Mouse (Mus musculus) liver, embryonic 16.5 days (tissue): Measurements from ENCODE around the gene Rsph10b. TPM values are rescaled to one million over a fixed set of nuclear protein-coding genes. Genes with fewer than 3 reads are reported as not detected.

ENCODE experiments used
- ATAC-seq: fragments of 200-750 bp; cut with Nextera tagmentation; 2 replicates; pipeline ENCODE4 v1.8.0; 2017; ENCODE audit warnings: low read depth, mild to moderate bottlenecking, moderate number of reproducible peaks, moderate library complexity
- H3K27ac ChIP-seq: fragments of 300-500 bp; sonication (generic); 2 replicates; pipeline ENCODE4 v1.5.1; 2014; ENCODE audit warnings: mild to moderate bottlenecking, low read length
- H3K27me3 ChIP-seq: fragments of 300-500 bp; sonication (generic); 2 replicates; pipeline ENCODE4 v1.6.1; 2014; ENCODE audit warnings: low read depth, low read length, mixed read lengths; ENCODE audit not compliant: control insufficient read depth, insufficient read depth
- H3K36me3 ChIP-seq: fragments of 300-500 bp; sonication (generic); 2 replicates; pipeline ENCODE4 v1.6.1; 2014; ENCODE audit warnings: mild to moderate bottlenecking; ENCODE audit not compliant: control insufficient read depth, insufficient read depth
- H3K4me1 ChIP-seq: fragments of 300-500 bp; sonication (generic); 2 replicates; pipeline ENCODE4 v1.6.1; 2014; ENCODE audit warnings: low read depth, low read length, mixed read lengths; ENCODE audit not compliant: control insufficient read depth
- H3K4me2 ChIP-seq: fragments of 300-500 bp; sonication (generic); 2 replicates; pipeline ENCODE4 v1.6.1; 2014; ENCODE audit warnings: low read depth, low read length, mixed read lengths
- H3K4me3 ChIP-seq: fragments of 300-500 bp; sonication (generic); 2 replicates; pipeline ENCODE4 v1.5.1; 2014; ENCODE audit warnings: low read depth, mild to moderate bottlenecking, low read length
- H3K9ac ChIP-seq: fragments of 300-500 bp; sonication (generic); 2 replicates; pipeline ENCODE4 v1.6.1; 2014; ENCODE audit warnings: low read depth, low read length
- H3K9me3 ChIP-seq: fragments of 300-500 bp; sonication (generic); replicated peaks from 2 replicates; pipeline ENCODE4 v1.6.1; 2016; ENCODE audit warnings: low read length; ENCODE audit not compliant: control insufficient read depth
- WGBS: fragments of 180-500 bp; shearing (Covaris S2); extraction: QIAGEN DNeasy Blood & Tissue Kit; methylation state at CpG from one replicate; pipeline ENCODE4 v1.1.7; 2014; ENCODE audit not compliant: insufficient replicate concordance; 5-methylcytosine and 5-hydroxymethylcytosine counted together
- polyA plus RNA-seq: library from polyadenylated mRNA; unstranded; fragments of >200 nt; fragmentation: Nextera tagmentation; extraction: Ambion mirVana; gene quantifications from 2 replicates; pipeline ENCODE4 v1.2.1, GENCODE M21; 2015

The Rsph10b gene
- polyA plus RNA-seq, 1 experiment from 2014 or later, result 0.77 TPM

- Histone ChIP-seq H3K27ac (no peak overlapping the region), H3K36me3 (peaks cover 28% of the 10 kb centered on the region), H3K4me3 (no peak overlapping the region), H3K9ac (no peak overlapping the region), H3K4me2 (no peak overlapping the region), H3K9me3 (no peaks in the 10 kb centered on the region), H3K4me1 (peaks cover under 1% of the 10 kb centered on the region; the same call in 1 of the 2 replicates), H3K27me3 (no peaks in the 10 kb centered on the region)
- ATAC-seq, result no peak
- 87% methylated on average over 12 of the region's 12 CpGs for WGBS
Measured at GRCm38 (mm10) chr5:143930656-143931055, 2.2 kb upstream of the Rsph10b start.

GRCm38 (mm10) chr5:143931863-143932580, 813 bp upstream of the Rsph10b start:
- WGBS, result 74% methylated on average over 6 of the region's 6 CpGs
- Histone ChIP-seq H3K4me3 (no peak overlapping the region), H3K4me1 (peaks cover under 1% of the 10 kb centered on the region; the same call in 1 of the 2 replicates), H3K9ac (no peak overlapping the region), H3K36me3 (peaks cover 26% of the 10 kb centered on the region), H3K27ac (no peak overlapping the region), H3K27me3 (no peaks in the 10 kb centered on the region), H3K9me3 (no peaks in the 10 kb centered on the region), H3K4me2 (no peak overlapping the region)
- ATAC-seq, result no peak

- WGBS, result 85% methylated on average over 11 of the region's 11 CpGs
- Histone ChIP-seq H3K27me3 (no peaks in the 10 kb centered on the region), H3K36me3 (peaks cover 21% of the 10 kb centered on the region), H3K9me3 (no peaks in the 10 kb centered on the region), H3K27ac (no peak overlapping the region), H3K9ac (no peak overlapping the region), H3K4me3 (no peak overlapping the region), H3K4me1 (peaks cover 2% of the 10 kb centered on the region; the same call in 1 of the 2 replicates), H3K4me2 (no peak overlapping the region)
- no peak for ATAC-seq
Measured at GRCm38 (mm10) chr5:143933414-143933813, 579 bp downstream of the Rsph10b start.

GRCm38 (mm10) chr5:143933875-143934274, 1.0 kb downstream of the Rsph10b start:
- Histone ChIP-seq H3K27ac (no peak overlapping the region), H3K9ac (no peak overlapping the region), H3K27me3 (no peaks in the 10 kb centered on the region), H3K4me1 (peaks cover 2% of the 10 kb centered on the region; the same call in 1 of the 2 replicates), H3K4me3 (no peak overlapping the region), H3K4me2 (no peak overlapping the region), H3K36me3 (peaks cover 18% of the 10 kb centered on the region), H3K9me3 (no peaks in the 10 kb centered on the region)
- no peak for ATAC-seq
- WGBS, result 78% methylated on average over 1 of the region's 1 CpGs

- no peak overlapping the region for H3K9ac ChIP-seq
- H3K4me1 ChIP-seq, result peaks cover 2% of the 10 kb centered on the region; the same call in 1 of the 2 replicates
- no peaks in the 10 kb centered on the region for H3K27me3 ChIP-seq
- no peak overlapping the region for H3K27ac ChIP-seq
- peaks cover 2% of the 10 kb centered on the region; the same call in 1 of the 2 replicates for H3K36me3 ChIP-seq
- ATAC-seq, result no peak
- no peak overlapping the region for H3K4me3 ChIP-seq
- no peak overlapping the region for H3K4me2 ChIP-seq
- H3K9me3 ChIP-seq, result no peaks in the 10 kb centered on the region
- WGBS, result 82% methylated on average over 9 of the region's 9 CpGs
Measured at GRCm38 (mm10) chr5:143936156-143936555, 3.3 kb downstream of the Rsph10b start.

GRCm38 (mm10) chr5:143941588-143941987, 8.8 kb downstream of the Rsph10b start:
- Histone ChIP-seq H3K9ac (no peak overlapping the region), H3K9me3 (no peaks in the 10 kb centered on the region), H3K4me1 (peaks cover 2% of the 10 kb centered on the region; the same call in 1 of the 2 replicates), H3K27ac (no peak overlapping the region), H3K4me2 (no peak overlapping the region), H3K36me3 (no peaks in the 10 kb centered on the region), H3K4me3 (no peak overlapping the region), H3K27me3 (no peaks in the 10 kb centered on the region)
- WGBS, result 19% methylated on average over 10 of the region's 10 CpGs
- no peak for ATAC-seq

GRCm38 (mm10) chr5:143943231-143944125, 10.6 kb downstream of the Rsph10b start:
- Histone ChIP-seq H3K4me3 (no peak overlapping the region), H3K36me3 (no peaks in the 10 kb centered on the region), H3K4me2 (no peak overlapping the region), H3K9me3 (no peaks in the 10 kb centered on the region), H3K27ac (no peak overlapping the region), H3K27me3 (no peaks in the 10 kb centered on the region), H3K4me1 (no peaks in the 10 kb centered on the region), H3K9ac (no peak overlapping the region)
- no peak for ATAC-seq
- 68% methylated on average over 14 of the region's 14 CpGs for WGBS

- no peaks in the 10 kb centered on the region for H3K9me3 ChIP-seq
- H3K27ac ChIP-seq, result no peak overlapping the region
- H3K27me3 ChIP-seq, result no peaks in the 10 kb centered on the region
- no peak for ATAC-seq
- H3K4me1 ChIP-seq, result no peaks in the 10 kb centered on the region
- WGBS, result 75% methylated on average over 12 of the region's 12 CpGs
- H3K4me2 ChIP-seq, result no peak overlapping the region
- H3K9ac ChIP-seq, result no peak overlapping the region
- no peaks in the 10 kb centered on the region for H3K36me3 ChIP-seq
- no peak overlapping the region for H3K4me3 ChIP-seq
Measured at GRCm38 (mm10) chr5:143948361-143948760, 15.5 kb downstream of the Rsph10b start.

GRCm38 (mm10) chr5:143950016-143950415, 17.2 kb downstream of the Rsph10b start:
- H3K36me3 ChIP-seq, result no peaks in the 10 kb centered on the region
- 43% methylated on average over 5 of the region's 5 CpGs for WGBS
- H3K27me3 ChIP-seq, result no peaks in the 10 kb centered on the region
- no peak overlapping the region for H3K4me2 ChIP-seq
- ATAC-seq, result no peak
- no peaks in the 10 kb centered on the region for H3K9me3 ChIP-seq
- no peak overlapping the region for H3K4me3 ChIP-seq
- no peak overlapping the region for H3K27ac ChIP-seq
- no peaks in the 10 kb centered on the region for H3K4me1 ChIP-seq
- H3K9ac ChIP-seq, result no peak overlapping the region
